Mouse (Mus musculus) neural tube, embryonic 12.5 days (tissue): ENCODE measurements around the gene Clca4a. TPM values are rescaled to one million over a fixed set of nuclear protein-coding genes. Genes with fewer than 3 reads are reported as not detected.
"Not testable (repeated sequence)": the region's sequence is repeated elsewhere in the genome, so short reads cannot be mapped to it uniquely, and the experiment has no call there.

ENCODE experiments used
- ATAC-seq: fragments of 200-750 bp; cut with Nextera tagmentation; 2 replicates; pipeline ENCODE4 v1.8.0; 2017; ENCODE audit warnings: low read depth, mild to moderate bottlenecking, moderate TSS enrichment, moderate library complexity; ENCODE audit not compliant: low FRiP score
- H3K27ac ChIP-seq: fragments of 300-500 bp; sonication (generic); 2 replicates; pipeline ENCODE4 v1.5.1; 2016
- H3K27me3 ChIP-seq: fragments of 300-500 bp; sonication (generic); replicated peaks from 2 replicates; pipeline ENCODE4 v1.6.1; 2016; ENCODE audit warnings: mild to moderate bottlenecking
- H3K36me3 ChIP-seq: fragments of 300-500 bp; sonication (generic); 2 replicates; pipeline ENCODE4 v1.6.1; 2016; ENCODE audit warnings: mild to moderate bottlenecking
- H3K4me1 ChIP-seq: fragments of 300-500 bp; sonication (generic); 2 replicates; pipeline ENCODE4 v1.6.1; 2016
- H3K4me2 ChIP-seq: fragments of 300-500 bp; sonication (generic); replicated peaks from 2 replicates; pipeline ENCODE4 v1.6.1; 2016; ENCODE audit warnings: mild to moderate bottlenecking
- H3K4me3 ChIP-seq: fragments of 300-500 bp; sonication (generic); 2 replicates; pipeline ENCODE4 v1.5.1; 2016
- H3K9ac ChIP-seq: fragments of 300-500 bp; sonication (generic); 2 replicates; pipeline ENCODE4 v1.6.1; 2016; ENCODE audit warnings: mild to moderate bottlenecking
- H3K9me3 ChIP-seq: fragments of 300-500 bp; sonication (generic); 2 replicates; pipeline ENCODE4 v1.6.1; 2016; ENCODE audit warnings: mild to moderate bottlenecking
- whole genome bisulfite sequencing: fragments of 180-500 bp; shearing (Covaris S2); methylation state at CpG from one replicate; pipeline ENCODE4 v1.1.7; 2016; 5-methylcytosine and 5-hydroxymethylcytosine counted together
- polyA plus RNA-seq: library from polyadenylated mRNA; unstranded; fragments of >200 nt; fragmentation: Nextera tagmentation; extraction: Ambion mirVana; gene quantifications from 2 replicates; pipeline ENCODE4 v1.2.1, GENCODE M21; 2016

Clca4a gene
- polyA plus RNA-seq, 1 experiment from 2014 or later: not detected

- no peak overlapping the region for H3K4me2 ChIP-seq
- no peaks in the 10 kb centered on the region for H3K27me3 ChIP-seq
- no peak for ATAC-seq
- H3K9me3 ChIP-seq: no peaks in the 10 kb centered on the region
- no peaks in the 10 kb centered on the region for H3K4me1 ChIP-seq
- H3K27ac ChIP-seq: no peak overlapping the region
- H3K36me3 ChIP-seq: no peaks in the 10 kb centered on the region
- H3K4me3 ChIP-seq: no peak overlapping the region
- no peak overlapping the region for H3K9ac ChIP-seq
- WGBS: 65% methylated on average over 4 of the region's 4 CpGs
Observed at GRCm38 (mm10) chr3:144950829-144951228, 24.0 kb downstream of the Clca4a start.

GRCm38 (mm10) chr3:144947376-144947775 lies 27.5 kb downstream of the Clca4a start:
- not testable (repeated sequence) for H3K4me3 ChIP-seq, H3K4me1 ChIP-seq, H3K9ac ChIP-seq, ATAC-seq, H3K36me3 ChIP-seq, H3K4me2 ChIP-seq, H3K9me3 ChIP-seq, H3K27me3 ChIP-seq, H3K27ac ChIP-seq
- WGBS: 43% methylated on average over 5 of the region's 5 CpGs

- not testable (repeated sequence) for H3K4me2 ChIP-seq, H3K27ac ChIP-seq, H3K27me3 ChIP-seq, H3K9ac ChIP-seq, H3K36me3 ChIP-seq, H3K4me1 ChIP-seq, H3K4me3 ChIP-seq, ATAC-seq, H3K9me3 ChIP-seq
Observed at GRCm38 (mm10) chr3:144933625-144934024, 41.2 kb downstream of the Clca4a start.

DNA sequence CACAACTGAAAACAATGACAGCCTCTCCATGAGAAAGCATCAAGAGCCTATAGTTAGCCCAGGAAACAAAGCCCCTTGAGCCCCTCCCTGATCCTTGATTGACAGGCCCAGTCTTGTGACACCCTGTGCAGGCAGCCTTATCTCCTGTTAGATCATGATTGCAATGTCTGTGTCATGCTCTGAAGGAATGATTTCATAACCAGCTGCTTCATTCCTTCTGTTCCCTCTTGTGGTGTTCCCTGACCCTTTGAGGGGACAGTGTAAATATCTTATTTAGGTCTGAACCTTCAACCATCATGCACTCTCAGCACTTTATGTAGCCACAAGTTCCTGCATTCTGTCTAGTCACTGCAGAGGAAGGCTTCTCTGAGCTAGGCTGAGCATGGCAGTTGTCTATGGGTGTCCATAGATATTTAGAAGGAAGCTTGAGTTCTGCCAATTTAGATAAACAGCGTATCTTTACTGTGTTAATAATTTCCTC lies 41.8 kb downstream of the Clca4a start:
- H3K9me3 ChIP-seq: no peaks in the 10 kb centered on the region
- no peak for ATAC-seq

GRCm38 (mm10) chr3:144932335-144932734 lies 42.5 kb downstream of the Clca4a start, which contains the start of gene Clca4b:
TSS of gene Clca4b (minus strand) at chr3:144932529.
- H3K9me3 ChIP-seq: no peaks in the 10 kb centered on the region
- ATAC-seq: no peak
- H3K27ac ChIP-seq: no peak within 1 kb of the TSS
- no peak within 1 kb of the TSS for H3K4me3 ChIP-seq
- no peak within 1 kb of the TSS for H3K4me2 ChIP-seq
- H3K27me3 ChIP-seq: no peaks in the 10 kb centered on the region
- no peaks in the 10 kb centered on the region for H3K4me1 ChIP-seq
- no peak within 1 kb of the TSS for H3K9ac ChIP-seq
- H3K36me3 ChIP-seq: no peaks in the 10 kb centered on the region

More for the DNA sequence above, 41.8 kb downstream of the Clca4a start:
- Histone ChIP-seq H3K36me3 (no peaks in the 10 kb centered on the region), H3K4me3 (no peak overlapping the region), H3K27ac (no peak overlapping the region), H3K27me3 (no peaks in the 10 kb centered on the region), H3K4me1 (no peaks in the 10 kb centered on the region), H3K4me2 (no peak overlapping the region), H3K9ac (no peak overlapping the region)
- WGBS: 94% methylated on average over 1 of the region's 1 CpGs

DNA sequence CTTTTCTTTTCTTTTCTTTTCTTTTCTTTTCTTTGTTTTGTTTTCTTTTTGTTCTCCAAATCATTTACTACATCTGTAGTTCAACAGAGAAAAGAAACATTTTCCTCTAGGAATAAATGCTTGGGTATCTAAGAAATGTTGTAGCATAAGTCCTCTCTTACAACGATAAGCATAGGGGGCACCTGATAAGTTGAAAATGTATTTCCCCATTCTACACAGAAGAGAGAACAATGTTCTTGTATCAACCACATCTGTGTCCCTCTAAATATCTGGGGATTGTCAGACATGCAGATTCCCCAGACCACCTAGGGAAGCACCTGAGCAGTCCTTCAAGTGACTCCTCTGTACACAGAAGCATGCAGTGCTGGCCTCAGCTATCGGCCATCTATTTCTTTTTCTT lies 60.8 kb downstream of the Clca4a start:
- Histone ChIP-seq H3K27ac (no peak overlapping the region), H3K27me3 (no peaks in the 10 kb centered on the region), H3K4me1 (no peaks in the 10 kb centered on the region), H3K4me2 (no peak overlapping the region), H3K36me3 (no peaks in the 10 kb centered on the region), H3K4me3 (no peak overlapping the region), H3K9ac (no peak overlapping the region), H3K9me3 (no peaks in the 10 kb centered on the region)
- no peak for ATAC-seq
- WGBS: 91% methylated on average over 2 of the region's 2 CpGs

Other genes starting within 250 kb of the Clca4a start
- 0.19 and 0.26 TPM in 2 replicates for gene Clca3a1, start 214.1 kb downstream of the Clca4a start, polyA plus RNA-seq
- not detected in 2 replicates for gene Clca3a2, start 155.6 kb downstream of the Clca4a start, polyA plus RNA-seq
- gene Clca3b, start 125.7 kb downstream of the Clca4a start, polyA plus RNA-seq: not detected in 2 replicates
- not detected in 2 replicates for gene Clca4b, start 42.5 kb downstream of the Clca4a start, polyA plus RNA-seq
- not detected in 2 replicates for gene Clca1, start 57.7 kb upstream of the Clca4a start, polyA plus RNA-seq
- gene Clca2, start 124.4 kb upstream of the Clca4a start, polyA plus RNA-seq: 0.16 and 0.18 TPM in 2 replicates
- gene Odf2l, start 143.5 kb upstream of the Clca4a start, polyA plus RNA-seq: 21.6 and 25.1 TPM in 2 replicates